In the genomic region with DNA sequence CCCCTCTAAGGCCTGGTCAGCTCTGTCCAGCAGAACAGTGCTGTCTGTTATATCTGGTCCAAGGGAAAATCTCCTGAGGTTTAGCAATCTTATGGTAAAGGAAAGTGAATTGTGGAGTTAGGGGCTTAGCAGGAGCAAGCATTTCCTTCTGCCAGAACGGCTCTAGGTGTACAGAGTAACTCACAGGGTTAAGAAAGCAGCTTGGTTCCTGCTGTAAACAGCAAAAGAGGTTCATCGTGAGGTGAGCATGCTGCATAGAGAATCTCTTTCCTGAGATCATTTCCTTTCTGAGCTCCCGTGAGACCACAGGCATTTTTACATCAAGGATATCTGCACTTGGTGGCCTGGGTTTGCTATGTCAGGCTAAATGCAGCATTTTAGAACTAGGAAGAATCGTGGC, we compare ENCODE assay signal across 12 mouse cellular contexts. TPM values are rescaled to one million over a fixed set of nuclear protein-coding genes. Genes with fewer than 3 reads are reported as not detected.
DNase-seq lines count a peak whose midpoint lies in the region; ATAC-seq lines count a peak whose summit lies in the region.
"Had no signal": no experiment of that assay in that cellular context is flagged by ENCODE, and none has a peak within 500 bp of the region (broad histone marks: within the 10 kb centered on the region; RNA-seq: fewer than 3 reads in every experiment).

No protein-coding gene starts in this region.

- 0 out of 2 replicates have a peak overlapping the region, but pooled peaks have one; percentile 22 for H3K27ac ChIP-seq in heart, embryonic 13.5 days (replicated peaks)
- H3K27ac ChIP-seq in midbrain, embryonic 14.5 days (replicated peaks; ENCODE audit: low read depth, low read length) = no peak overlapping the region
- H3K27ac ChIP-seq: lung, embryonic 15.5 days had no signal

- no peak overlapping the region for H3K4me3 ChIP-seq in heart, embryonic 13.5 days
- H3K4me3 ChIP-seq in midbrain, embryonic 14.5 days (replicated peaks; ENCODE audit: low read depth, low read length) = no peak overlapping the region
- H3K4me3 ChIP-seq: lung, embryonic 15.5 days had no signal

- H3K9ac ChIP-seq in heart, embryonic 13.5 days = no peak overlapping the region; the same call in 1 of the 2 replicates
- H3K9ac ChIP-seq in midbrain, embryonic 14.5 days (replicated peaks; ENCODE audit: low read length) = no peak overlapping the region
- H3K9ac ChIP-seq: lung, embryonic 15.5 days had no signal

- 54% methylated on average over 4 of the region's 4 CpGs for WGBS in heart, embryonic 13.5 days
- WGBS in midbrain, embryonic 14.5 days = 82% methylated on average over 4 of the region's 4 CpGs

- intact Hi-C loops in heart, postnatal 36 days (cut with DNase I) = loop anchor here (1.0 kb wide), 1 partner anchor 21 kb away; a partner anchor contains a TSS

- H3K9me3 ChIP-seq in heart, embryonic 13.5 days = no peaks in the 10 kb centered on the region
- H3K9me3 ChIP-seq in midbrain, embryonic 14.5 days (ENCODE audit: control insufficient read depth, low read length) = no peaks in the 10 kb centered on the region
- H3K9me3 ChIP-seq: lung, embryonic 15.5 days had no signal

- peaks cover 29% of the 10 kb centered on the region for H3K4me1 ChIP-seq in heart, embryonic 13.5 days
- no peaks in the 10 kb centered on the region for H3K4me1 ChIP-seq in midbrain, embryonic 14.5 days (ENCODE audit: control insufficient read depth, insufficient read depth, low read length)

- H3K27me3 ChIP-seq in heart, embryonic 13.5 days (replicated peaks) = no peaks in the 10 kb centered on the region
- no peaks in the 10 kb centered on the region for H3K27me3 ChIP-seq in midbrain, embryonic 14.5 days (ENCODE audit: control insufficient read depth, insufficient read depth, low read length)
- H3K27me3 ChIP-seq: lung, embryonic 15.5 days had no signal

- DNase-seq in heart, postnatal 36 days = no peak
- DNase-seq in 416B (ENCODE audit: low read depth) = peak; percentile 50
- no peak for DNase-seq in right cerebral cortex, postnatal 36 days (ENCODE audit: low spot score in 2 of 2)
- no peak for DNase-seq in midbrain, embryonic 14.5 days
- DNase-seq: cerebellum, adult 2 months; kidney, adult 11 months; layer of hippocampus, postnatal 36 days; right cerebral cortex, adult 18-20 months had no signal

- peaks cover 62% of the 10 kb centered on the region for H3K36me3 ChIP-seq in heart, embryonic 13.5 days
- peaks cover 16% of the 10 kb centered on the region for H3K36me3 ChIP-seq in midbrain, embryonic 14.5 days (ENCODE audit: control insufficient read depth, insufficient read depth, low read length)

- ATAC-seq in heart, embryonic 13.5 days (ENCODE audit: extremely low read depth, insufficient number of reproducible peaks, low FRiP score, low TSS enrichment) = no peak
- ATAC-seq in CD4-positive, CD25-positive, alpha-beta regulatory T cell, adult 4 months = peak; percentile 15
- ATAC-seq in inflammation-experienced regulatory T-cells, adult 6 months = peak; percentile 30
- ATAC-seq in midbrain, embryonic 14.5 days (ENCODE audit: low FRiP score, low TSS enrichment) = no peak

- no peak overlapping the region for H3K4me2 ChIP-seq in heart, embryonic 13.5 days
- no peak overlapping the region for H3K4me2 ChIP-seq in midbrain, embryonic 14.5 days (ENCODE audit: low read length)
- H3K4me2 ChIP-seq: lung, embryonic 15.5 days had no signal

RNA-seq across cellular contexts. Expression of a gene that starts 21.8 kb away (rescaled TPM):
- 3.4 and 4.6 TPM in 2 replicates for polyA plus RNA-seq in heart, embryonic 13.5 days (2015; fragmentation: Nextera tagmentation; extraction: Ambion mirVana)
- 10 to 100 TPM in 1 of 2 experiments, 1 to 10 TPM in 1; 9.2 to 16.7 TPM for total RNA-seq in heart, postnatal 36 days (2021)
- polyA plus RNA-seq in CD4-positive, CD25-positive, alpha-beta regulatory T cell, adult 4 months (2017; shearing (Covaris generic)) = 10 to 100 TPM; 16.1 to 36.3 TPM
- polyA plus RNA-seq in inflammation-experienced regulatory T-cells, adult 6 months (2017; shearing (Covaris generic)) = 10 to 100 TPM; 16.5 to 35.9 (median 32.7) TPM
- 3.7 and 5.1 TPM in 2 replicates for polyA plus RNA-seq in midbrain, embryonic 14.5 days (2014; fragmentation: Nextera tagmentation; extraction: Ambion mirVana)

Comparison
In these comparisons a context has a peak if more than half of its experiments do, and no peak if none do; other contexts are left out.
1. ATAC-seq: peak in CD4-positive, CD25-positive, alpha-beta regulatory T cell, adult 4 months (single experiment) and inflammation-experienced regulatory T-cells, adult 6 months (single experiment); none in heart, embryonic 13.5 days (single experiment) and midbrain, embryonic 14.5 days (single experiment).